Mouse (Mus musculus) bone marrow macrophage, adult 2 months (primary cell): ENCODE results near the gene Pigv.

ENCODE experiments used
- CTCF ChIP-seq: IDR thresholded peaks from 2 replicates; pipeline ENCODE4 v1.5.1; 2012; ENCODE audit warnings: low read depth, mild to moderate bottlenecking, low read length, moderate library complexity
- POLR2A ChIP-seq: IDR thresholded peaks from 2 replicates; pipeline ENCODE4 v1.6.1; 2012; ENCODE audit warnings: mild to moderate bottlenecking, low read depth, low read length, borderline replicate concordance

DNA sequence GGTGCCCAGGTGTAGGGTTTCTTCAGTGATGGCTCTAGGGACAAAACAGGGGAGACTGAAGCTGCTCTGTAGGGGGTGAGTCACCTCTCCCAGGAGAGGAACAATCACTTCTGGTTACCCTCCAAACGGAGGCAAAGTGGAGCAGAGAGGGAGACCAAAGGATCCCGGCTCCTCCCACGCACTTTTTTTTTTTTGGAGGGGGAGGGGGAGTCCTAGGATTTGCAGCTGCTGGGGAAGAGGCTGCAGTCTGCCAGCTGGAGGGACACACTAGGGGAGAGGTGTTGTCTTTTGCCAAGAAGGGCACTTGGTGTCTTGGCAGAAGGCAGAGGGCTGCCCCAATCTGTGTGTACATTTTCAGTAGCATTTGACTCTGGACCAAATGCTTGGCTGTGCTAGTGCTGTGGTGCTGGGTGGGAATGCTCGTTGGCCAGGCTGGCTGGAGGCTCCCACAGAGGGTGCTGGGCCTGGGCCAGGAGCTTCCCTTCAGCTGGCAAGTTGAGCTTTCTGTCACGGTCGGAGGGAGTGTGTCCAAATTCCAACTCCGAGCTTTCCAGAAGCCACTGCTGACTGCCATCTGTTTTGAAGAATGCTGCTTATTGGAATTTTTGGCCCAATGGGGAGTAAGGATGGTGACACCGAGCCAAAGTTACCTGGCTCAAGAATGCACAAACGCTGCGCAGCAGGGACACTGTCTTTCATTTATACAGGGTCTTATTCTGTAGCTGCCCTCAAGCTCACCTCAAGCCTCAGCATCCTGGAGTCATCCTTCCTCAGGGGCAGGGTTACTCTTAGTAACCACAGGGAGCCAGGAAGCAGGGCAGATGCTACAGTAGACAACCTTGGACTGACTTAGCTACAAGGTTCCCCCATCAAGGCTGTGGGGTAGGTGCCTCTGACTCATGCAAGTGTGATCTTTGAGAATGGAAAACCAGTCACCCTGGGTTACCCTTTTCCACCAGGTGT, 12.0 kb downstream of the Pigv start:
- TF ChIP-seq CTCF (no peak), POLR2A (no peak)
